ENCODE assay signal across 8 mouse cellular contexts in genomic region chr9:60713616-60714015, GRCm38 (mm10). TPM values are rescaled to one million over a fixed set of nuclear protein-coding genes. Genes with fewer than 3 reads are reported as not detected.
DNase-seq lines count a peak whose midpoint lies in the region; ATAC-seq lines count a peak whose summit lies in the region.

No protein-coding gene starts in this region.

- H3K27me3 ChIP-seq in heart, embryonic 10.5 days (ENCODE audit: insufficient read depth, poor library complexity, severe bottlenecking), result peaks cover 43% of the 10 kb centered on the region
- H3K27me3 ChIP-seq in heart, embryonic 15.5 days, result peaks cover 19% of the 10 kb centered on the region
- no peaks in the 10 kb centered on the region for H3K27me3 ChIP-seq in midbrain, embryonic 11.5 days (ENCODE audit: control insufficient read depth, insufficient read depth, low read length)

- intact Hi-C loops in heart, postnatal 25 days (cut with DNase I), result no loop called here

- no peak for ATAC-seq in heart, embryonic 15.5 days (replicated peaks; ENCODE audit: insufficient number of reproducible peaks, insufficient read depth, low FRiP score, low read depth)
- no peak for ATAC-seq in midbrain, embryonic 11.5 days (ENCODE audit: low FRiP score)

- no peaks in the 10 kb centered on the region for H3K36me3 ChIP-seq in heart, embryonic 10.5 days
- H3K36me3 ChIP-seq in heart, embryonic 15.5 days, result no peaks in the 10 kb centered on the region
- H3K36me3 ChIP-seq in midbrain, embryonic 11.5 days (ENCODE audit: control insufficient read depth, insufficient read depth, low read length), result no peaks in the 10 kb centered on the region

- DNase-seq in heart, embryonic 10.5 days (ENCODE audit: low spot score), result no peak
- DNase-seq in heart, postnatal 25 days (ENCODE audit: low spot score), result no peak
- DNase-seq in midbrain, embryonic 11.5 days (ENCODE audit: low spot score, missing footprints), result no peak
- DNase-seq in ovary, postnatal 14 days (ENCODE audit: low spot score), result no peak
- no peak for DNase-seq in ovary, postnatal 36 days (ENCODE audit: low spot score)
- DNase-seq in kidney, postnatal 36 days, result no peak

- 26% methylated on average over 4 of the region's 4 CpGs for WGBS in heart, embryonic 10.5 days
- WGBS in heart, embryonic 15.5 days, result 59% methylated on average over 4 of the region's 4 CpGs
- 43% methylated on average over 4 of the region's 4 CpGs for WGBS in midbrain, embryonic 11.5 days

- no peaks in the 10 kb centered on the region for H3K9me3 ChIP-seq in heart, embryonic 10.5 days
- H3K9me3 ChIP-seq in heart, embryonic 15.5 days (replicated peaks), result no peaks in the 10 kb centered on the region
- H3K9me3 ChIP-seq in midbrain, embryonic 11.5 days (ENCODE audit: control insufficient read depth, low read length), result no peaks in the 10 kb centered on the region

- peak overlapping the region; percentile 100 for H3K4me2 ChIP-seq in heart, embryonic 15.5 days
- H3K4me2 ChIP-seq in midbrain, embryonic 11.5 days, result peak overlapping the region; percentile 93

- peak overlapping the region; percentile 87; the same call in 1 of the 2 replicates for H3K27ac ChIP-seq in heart, embryonic 10.5 days
- no peak overlapping the region for H3K27ac ChIP-seq in brown adipose tissue, adult 24 weeks (replicated peaks; ENCODE audit: low read depth, low read length)
- H3K27ac ChIP-seq in heart, embryonic 15.5 days, result no peak overlapping the region
- no peak overlapping the region for H3K27ac ChIP-seq in midbrain, embryonic 11.5 days (ENCODE audit: low read depth, low read length)

- H3K4me3 ChIP-seq in heart, embryonic 10.5 days, result peak overlapping the region; percentile 65
- H3K4me3 ChIP-seq in brown adipose tissue, adult 24 weeks (ENCODE audit: insufficient read depth, low read depth, low read length), result peak overlapping the region; percentile 61
- peak overlapping the region; percentile 71 for H3K4me3 ChIP-seq in heart, embryonic 15.5 days
- no peak overlapping the region; the same call in 1 of the 2 replicates for H3K4me3 ChIP-seq in midbrain, embryonic 11.5 days (ENCODE audit: low read depth, low read length)

- H3K4me1 ChIP-seq in heart, embryonic 10.5 days, result peaks cover 11% of the 10 kb centered on the region
- H3K4me1 ChIP-seq in brown adipose tissue, adult 24 weeks (ENCODE audit: control insufficient read depth, insufficient read depth, insufficient read length, low read length), result no peaks in the 10 kb centered on the region
- H3K4me1 ChIP-seq in heart, embryonic 15.5 days (replicated peaks), result peaks cover 15% of the 10 kb centered on the region
- H3K4me1 ChIP-seq in midbrain, embryonic 11.5 days (ENCODE audit: control insufficient read depth, insufficient read depth, low read length), result no peaks in the 10 kb centered on the region

- no peak overlapping the region for H3K9ac ChIP-seq in heart, embryonic 15.5 days
- H3K9ac ChIP-seq in midbrain, embryonic 11.5 days (ENCODE audit: low read length), result no peak overlapping the region

RNA-seq across cellular contexts. Expression of gene Larp6, which starts 0.8 kb away (rescaled TPM):
- polyA plus RNA-seq in heart, embryonic 10.5 days (2016; fragmentation: Nextera tagmentation; extraction: Ambion mirVana), result 0.44 and 0.68 TPM in 2 replicates
- 1 to 10 TPM; 1.3 to 1.5 TPM for total RNA-seq in heart, postnatal 25 days (2021)
- 0.44 and 0.92 TPM in 2 replicates for polyA plus RNA-seq in brown adipose tissue, adult 24 weeks (2012; ENCODE audit: insufficient read depth, insufficient read length, missing spikeins)
- polyA plus RNA-seq in heart, embryonic 15.5 days (2015; fragmentation: Nextera tagmentation; extraction: Ambion mirVana), result 0.79 and 1.3 TPM in 2 replicates
- polyA plus RNA-seq in midbrain, embryonic 11.5 days (2014; fragmentation: Nextera tagmentation; extraction: Ambion mirVana), result 2.5 and 2.9 TPM in 2 replicates

RNA-seq across cellular contexts. Expression of gene Lrrc49, which starts 25.7 kb away (rescaled TPM):
- 9.0 and 12.4 TPM in 2 replicates for polyA plus RNA-seq in heart, embryonic 10.5 days (2016; fragmentation: Nextera tagmentation; extraction: Ambion mirVana)
- 1 to 10 TPM; 4.1 to 4.3 TPM for total RNA-seq in heart, postnatal 25 days (2021)
- 1.1 TPM in 2 replicates for polyA plus RNA-seq in brown adipose tissue, adult 24 weeks (2012; ENCODE audit: insufficient read depth, insufficient read length, missing spikeins)
- 9.4 and 10.1 TPM in 2 replicates for polyA plus RNA-seq in heart, embryonic 15.5 days (2015; fragmentation: Nextera tagmentation; extraction: Ambion mirVana)
- polyA plus RNA-seq in midbrain, embryonic 11.5 days (2014; fragmentation: Nextera tagmentation; extraction: Ambion mirVana), result 51.6 and 56.0 TPM in 2 replicates
